Mouse (Mus musculus) kidney, postnatal 36 days (tissue): ENCODE data around the gene Lrp4.

Experiments
- DNase-seq, 2 experiments: peaks; one replicate each; pipeline ENCODE4 v3.0.0; 2021 to 2022; ENCODE audit warnings: mixed read lengths in 2 of 2

Lrp4 gene

GRCm38 (mm10) chr2:91454434-91454833, 2.9 kb upstream of the Lrp4 start:
- DNase-seq: no peak

DNA sequence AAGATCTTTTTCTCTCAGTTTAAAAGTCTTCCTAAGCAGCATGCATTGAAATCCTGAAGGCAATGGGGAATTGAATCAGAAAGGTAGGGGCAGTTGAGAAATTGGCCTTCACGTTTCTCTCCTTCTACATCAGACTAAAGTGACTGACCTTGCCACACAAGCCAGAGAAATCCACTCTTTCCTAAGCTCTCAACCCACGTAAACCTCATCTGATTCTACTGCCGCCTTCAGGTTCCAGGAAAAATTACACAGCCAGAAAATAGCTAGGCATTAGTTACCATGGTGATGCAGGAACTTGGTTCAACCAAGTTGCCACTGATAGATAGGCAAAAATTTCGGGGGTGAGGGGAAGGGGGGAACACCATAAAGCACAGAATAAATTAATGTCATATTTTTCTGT, 1.5 kb upstream of the Lrp4 start:
- peak; percentile 62 to 65 for DNase-seq

- DNase-seq: no peak
Observed at GRCm38 (mm10) chr2:91456491-91457100, 715 bp upstream of the Lrp4 start.

- DNase-seq: peak in 1 of 2 experiments; percentile 52
Observed at GRCm38 (mm10) chr2:91457656-91458251, 443 bp downstream of the Lrp4 start.

DNA sequence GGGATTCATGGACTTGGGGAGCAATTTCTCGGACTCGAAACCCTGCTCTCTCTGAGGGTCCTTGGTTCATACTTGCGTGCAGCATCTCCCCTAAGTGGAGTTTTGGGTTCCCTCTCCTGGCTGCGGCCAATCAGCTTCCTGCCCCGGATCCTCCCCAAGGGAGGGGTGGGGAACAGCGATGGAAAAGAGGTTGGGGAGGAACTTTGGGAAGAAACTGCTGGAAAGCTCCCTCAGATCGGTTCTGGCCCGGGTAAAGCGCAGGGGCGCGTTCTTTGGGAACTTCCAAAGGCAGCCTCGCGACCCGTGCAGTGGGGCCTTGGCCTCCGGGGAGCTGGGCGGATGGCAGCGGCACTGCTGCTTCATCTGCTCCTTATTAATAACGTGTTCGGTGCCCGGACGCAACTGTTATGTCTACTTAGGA, 951 bp downstream of the Lrp4 start:
- DNase-seq: peak in 1 of 2 experiments; percentile 19

GRCm38 (mm10) chr2:91458673-91459391, 1.5 kb downstream of the Lrp4 start:
- DNase-seq: peak; percentile 88 to 90

- no peak for DNase-seq
Observed at GRCm38 (mm10) chr2:91460076-91460475, 2.8 kb downstream of the Lrp4 start.

GRCm38 (mm10) chr2:91460771-91461170, 3.5 kb downstream of the Lrp4 start:
- DNase-seq: no peak

GRCm38 (mm10) chr2:91461341-91461740, 4.0 kb downstream of the Lrp4 start:
- no peak for DNase-seq

GRCm38 (mm10) chr2:91462196-91462595, 4.9 kb downstream of the Lrp4 start:
- no peak for DNase-seq

DNA sequence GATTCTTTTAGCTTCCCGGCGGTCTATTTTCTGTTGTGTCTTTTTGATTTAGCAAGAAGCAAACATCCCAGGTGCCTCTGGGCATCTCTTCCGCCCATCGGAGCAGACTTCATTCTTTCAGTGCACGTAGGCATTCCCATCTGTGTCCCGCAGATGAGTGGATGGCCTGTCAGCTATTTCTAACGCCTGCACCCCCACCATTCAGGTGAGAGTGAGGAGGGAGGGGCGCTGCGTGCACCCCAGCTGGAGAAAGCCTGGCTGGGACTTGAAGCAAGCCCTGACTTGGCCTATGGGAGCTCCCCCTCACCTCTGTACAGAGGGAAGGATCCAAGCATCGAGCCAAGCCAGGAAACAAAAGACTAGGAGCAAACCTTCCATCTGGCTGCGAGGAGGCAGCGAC, 5.4 kb downstream of the Lrp4 start:
- no peak for DNase-seq

GRCm38 (mm10) chr2:91465934-91466333, 8.6 kb downstream of the Lrp4 start:
- peak; percentile 32 to 33 for DNase-seq

- peak in 1 of 2 experiments; percentile 13 for DNase-seq
Observed at GRCm38 (mm10) chr2:91467613-91468012, 10.3 kb downstream of the Lrp4 start.

DNA sequence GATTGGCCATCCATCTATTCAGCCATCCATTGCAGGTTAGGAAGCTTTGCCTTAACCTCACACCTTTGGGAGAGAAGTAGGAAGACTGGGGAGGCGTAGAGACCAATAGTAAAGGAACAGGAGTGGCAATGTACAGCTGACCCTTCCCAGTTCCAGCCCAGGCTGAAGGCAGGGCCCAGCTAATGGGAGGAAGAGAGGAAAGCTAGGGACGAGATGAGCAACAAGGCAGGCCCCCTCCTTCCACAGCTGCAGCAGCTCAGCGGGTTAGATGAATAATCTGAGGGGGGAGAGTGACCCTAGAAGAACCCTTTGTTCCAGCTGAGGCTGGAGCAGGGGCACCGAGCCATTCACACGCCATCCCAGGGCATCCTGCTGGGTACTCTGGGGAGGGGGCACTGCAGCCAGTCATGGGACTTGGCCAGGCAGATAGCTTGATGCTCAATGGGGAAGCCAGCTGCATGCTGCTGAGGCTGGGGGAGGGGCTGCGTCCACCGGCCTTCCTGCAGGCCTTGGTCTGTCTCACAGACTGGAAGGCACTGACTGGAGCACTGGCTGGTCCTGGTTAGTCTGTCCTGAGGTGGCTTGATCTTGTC, 12.8 kb downstream of the Lrp4 start:
- DNase-seq: no peak

- DNase-seq: peak; percentile 73 to 76
Observed at GRCm38 (mm10) chr2:91474358-91474757, 17.0 kb downstream of the Lrp4 start.

GRCm38 (mm10) chr2:91475791-91476190, 18.5 kb downstream of the Lrp4 start:
- no peak for DNase-seq

GRCm38 (mm10) chr2:91476251-91476661, 18.9 kb downstream of the Lrp4 start:
- DNase-seq: peak; percentile 19 to 39

DNA sequence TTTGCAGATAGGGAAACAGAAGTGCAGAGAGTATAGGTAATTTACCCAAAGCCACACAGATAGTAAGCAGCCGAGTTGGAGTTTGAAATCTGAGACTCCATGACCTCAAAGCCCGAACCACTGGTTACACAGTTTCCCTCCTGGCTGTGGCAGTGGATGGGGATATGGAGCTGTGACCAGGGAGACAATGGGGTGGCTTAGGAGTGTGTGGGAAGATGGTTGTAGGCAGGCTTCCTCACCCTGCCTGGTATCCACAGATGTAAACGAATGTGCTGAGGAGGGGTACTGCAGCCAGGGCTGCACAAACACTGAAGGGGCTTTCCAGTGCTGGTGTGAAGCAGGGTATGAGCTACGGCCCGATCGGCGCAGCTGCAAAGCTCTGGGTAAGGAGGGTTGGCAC, 19.5 kb downstream of the Lrp4 start:
- DNase-seq: no peak

GRCm38 (mm10) chr2:91480399-91480801, 23.1 kb downstream of the Lrp4 start:
- DNase-seq: no peak

DNA sequence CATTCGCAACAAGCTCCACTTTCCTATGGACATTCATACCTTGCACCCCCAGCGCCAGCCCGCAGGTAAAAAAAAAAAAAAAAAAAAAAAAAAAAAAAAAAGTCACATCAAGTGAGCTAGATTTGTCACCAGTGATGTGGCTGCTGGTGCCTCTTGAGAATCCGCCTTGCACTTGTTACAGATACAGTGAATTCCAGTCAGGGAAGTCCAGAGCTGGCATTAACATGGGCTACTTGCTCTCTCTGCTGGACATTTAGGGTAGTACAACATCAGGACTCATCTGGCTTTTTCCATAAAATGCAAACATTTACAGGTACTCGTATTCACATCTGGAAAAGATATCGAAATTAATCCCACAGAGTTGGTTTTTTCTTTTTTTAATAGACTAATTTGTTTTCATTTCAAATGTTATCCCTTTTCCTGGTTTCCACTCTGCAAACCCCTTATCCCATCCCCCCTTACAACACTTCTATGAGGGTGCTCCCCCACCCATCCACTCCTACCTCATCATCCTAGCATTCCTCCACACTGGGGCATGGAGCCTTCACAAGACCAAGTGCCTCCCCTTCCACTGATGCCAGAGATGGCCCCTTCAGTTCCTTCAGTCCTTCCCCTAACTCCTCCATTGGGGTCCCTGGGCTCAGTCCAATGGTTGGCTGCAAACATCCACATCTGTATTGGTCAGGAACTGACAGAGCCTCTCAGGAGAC, 23.6 kb downstream of the Lrp4 start:
- DNase-seq: peak; percentile 68 to 76

DNA sequence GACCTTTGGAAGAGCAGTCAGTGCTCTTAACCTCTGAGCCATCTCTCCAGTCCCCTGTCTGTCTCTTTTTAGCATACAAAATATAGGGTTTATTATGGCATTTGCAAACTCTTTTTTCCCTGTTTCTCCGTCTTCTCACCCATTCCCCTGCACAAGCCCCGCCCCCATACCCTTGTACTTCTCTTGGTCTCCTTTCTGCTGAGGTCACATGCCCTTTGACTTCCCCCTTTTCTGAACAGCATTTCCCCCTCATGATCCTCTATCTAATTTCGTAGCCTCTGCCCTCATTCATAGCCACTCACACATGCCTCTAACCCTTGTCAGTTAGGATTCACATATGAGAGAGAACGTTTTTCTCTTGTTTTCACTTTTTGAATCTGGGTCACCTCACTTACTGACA, 27.4 kb downstream of the Lrp4 start:
- peak in 1 of 2 experiments; percentile 41 for DNase-seq

DNA sequence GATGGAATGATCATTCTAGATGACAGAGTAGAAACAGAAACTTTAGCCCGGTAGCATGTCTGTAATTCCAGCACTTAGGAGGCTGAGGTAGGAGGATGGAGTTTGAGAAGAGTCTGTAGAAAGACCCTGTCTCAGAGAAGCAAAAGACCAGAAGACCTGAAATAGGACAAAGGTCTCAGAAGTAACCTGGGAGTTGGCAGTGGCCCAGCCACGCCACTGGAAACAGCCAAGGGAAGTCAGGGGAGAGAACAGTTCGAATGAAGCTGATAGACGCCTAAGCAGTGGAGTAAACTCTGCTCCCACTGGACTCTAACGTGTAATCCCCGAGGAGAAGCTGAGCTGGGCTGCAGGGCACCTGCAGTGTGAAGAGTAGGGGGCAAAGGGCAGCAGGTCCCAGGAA, 27.9 kb downstream of the Lrp4 start:
- DNase-seq: peak; percentile 29 to 61

GRCm38 (mm10) chr2:91487295-91487694, 30.0 kb downstream of the Lrp4 start:
- DNase-seq: peak; percentile 33 to 67
